Mouse (Mus musculus): Measurements from ENCODE around the gene Erp27. TPM values are rescaled to one million over a fixed set of nuclear protein-coding genes. Genes with fewer than 3 reads are reported as not detected.
"Not testable (repeated sequence)": the region's sequence is repeated elsewhere in the genome, so short reads cannot be mapped to it uniquely, and the experiment has no call there.

The Erp27 gene
- total RNA-seq, 4 experiments from 2014 or later: not detected

- DNase-seq (ENCODE audit: low spot score in 2 of 2): no peak
Observed at GRCm38 (mm10) chr6:136910247-136910890, 11.6 kb downstream of the Erp27 start.

GRCm38 (mm10) chr6:136906937-136907293 is 15.1 kb downstream of the Erp27 start:
- DNase-seq (ENCODE audit: low spot score in 2 of 2): no peak

GRCm38 (mm10) chr6:136906283-136906936 is 15.6 kb downstream of the Erp27 start:
- no peak for DNase-seq (ENCODE audit: low spot score in 2 of 2)

- DNase-seq (ENCODE audit: low spot score in 2 of 2): no peak
Observed at GRCm38 (mm10) chr6:136903885-136904470, 18.0 kb downstream of the Erp27 start.

GRCm38 (mm10) chr6:136902527-136902926 is 19.5 kb downstream of the Erp27 start:
- DNase-seq (ENCODE audit: low spot score in 2 of 2): no peak

GRCm38 (mm10) chr6:136901010-136901409 is 21.0 kb downstream of the Erp27 start:
- DNase-seq (ENCODE audit: low spot score in 2 of 2): no peak

GRCm38 (mm10) chr6:136900369-136901009 is 21.5 kb downstream of the Erp27 start:
- no peak for DNase-seq (ENCODE audit: low spot score in 2 of 2)

- no peak for DNase-seq (ENCODE audit: low spot score in 2 of 2)
Observed at GRCm38 (mm10) chr6:136898954-136899353, 23.0 kb downstream of the Erp27 start.

- DNase-seq (ENCODE audit: low spot score in 2 of 2): no peak
Observed at GRCm38 (mm10) chr6:136898222-136898621, 23.8 kb downstream of the Erp27 start.

- DNase-seq (ENCODE audit: low spot score in 2 of 2): no peak
Observed at GRCm38 (mm10) chr6:136897789-136898188, 24.2 kb downstream of the Erp27 start.

GRCm38 (mm10) chr6:136894532-136895339 is 27.2 kb downstream of the Erp27 start:
- no peak for DNase-seq (ENCODE audit: low spot score in 2 of 2)

GRCm38 (mm10) chr6:136892002-136892401 is 30.0 kb downstream of the Erp27 start:
- no peak for DNase-seq (ENCODE audit: low spot score in 2 of 2)

GRCm38 (mm10) chr6:136889554-136889953 is 32.4 kb downstream of the Erp27 start:
- no peak for DNase-seq (ENCODE audit: low spot score in 2 of 2)

GRCm38 (mm10) chr6:136889067-136889466 is 32.9 kb downstream of the Erp27 start:
- no peak for DNase-seq (ENCODE audit: low spot score in 2 of 2)

GRCm38 (mm10) chr6:136887854-136888253 is 34.1 kb downstream of the Erp27 start:
- DNase-seq (ENCODE audit: low spot score in 2 of 2): no peak

GRCm38 (mm10) chr6:136884766-136885165 is 37.2 kb downstream of the Erp27 start:
- DNase-seq (ENCODE audit: low spot score in 2 of 2): not testable (repeated sequence)

- DNase-seq (ENCODE audit: low spot score in 2 of 2): no peak
Observed at GRCm38 (mm10) chr6:136883961-136884360, 38.0 kb downstream of the Erp27 start.

GRCm38 (mm10) chr6:136883431-136883915 is 38.5 kb downstream of the Erp27 start:
- DNase-seq (ENCODE audit: low spot score in 2 of 2): no peak

GRCm38 (mm10) chr6:136881678-136882077 is 40.3 kb downstream of the Erp27 start:
- DNase-seq (ENCODE audit: low spot score in 2 of 2): no peak

GRCm38 (mm10) chr6:136875670-136876069 is 46.3 kb downstream of the Erp27 start, which contains the start of gene Mgp:
Gene Mgp (minus strand): TSS chr6:136875823.
- DNase-seq (ENCODE audit: low spot score in 2 of 2): peak; percentile 18 to 61

GRCm38 (mm10) chr6:136874599-136874998 is 47.4 kb downstream of the Erp27 start:
- no peak for DNase-seq (ENCODE audit: low spot score in 2 of 2)
